Mouse (Mus musculus) heart, embryonic 13.5 days (tissue): ENCODE measurements around the gene Cog6. TPM values are rescaled to one million over a fixed set of nuclear protein-coding genes. Genes with fewer than 3 reads are reported as not detected.

Source experiments
- ATAC-seq: fragments of 200-750 bp; cut with Nextera tagmentation; 2 replicates; pipeline ENCODE4 v1.8.0; 2017; ENCODE audit warnings: moderate TSS enrichment; ENCODE audit not compliant: insufficient number of reproducible peaks, low FRiP score, low TSS enrichment; ENCODE audit errors: extremely low read depth
- H3K27ac ChIP-seq: fragments of 300-500 bp; sonication (generic); replicated peaks from 2 replicates; pipeline ENCODE4 v1.5.1; 2015; ENCODE audit warnings: moderate library complexity, mild to moderate bottlenecking, inconsistent platforms
- H3K27me3 ChIP-seq: fragments of 300-500 bp; sonication (generic); replicated peaks from 2 replicates; pipeline ENCODE4 v1.6.1; 2015; ENCODE audit warnings: mild to moderate bottlenecking, inconsistent platforms
- H3K36me3 ChIP-seq: fragments of 300-500 bp; sonication (generic); 2 replicates; pipeline ENCODE4 v1.6.1; 2015; ENCODE audit warnings: mild to moderate bottlenecking, inconsistent platforms
- H3K4me1 ChIP-seq: fragments of 300-500 bp; sonication (generic); 2 replicates; pipeline ENCODE4 v1.6.1; 2015; ENCODE audit warnings: inconsistent platforms
- H3K4me2 ChIP-seq: fragments of 300-500 bp; sonication (generic); 2 replicates; pipeline ENCODE4 v1.6.1; 2015; ENCODE audit warnings: inconsistent platforms, mild to moderate bottlenecking, moderate library complexity
- H3K4me3 ChIP-seq: fragments of 300-500 bp; sonication (generic); 2 replicates; pipeline ENCODE4 v1.5.1; 2015; ENCODE audit warnings: moderate library complexity, mild to moderate bottlenecking, inconsistent platforms
- H3K9ac ChIP-seq: fragments of 300-500 bp; sonication (generic); 2 replicates; pipeline ENCODE4 v1.6.1; 2015; ENCODE audit warnings: inconsistent platforms, mild to moderate bottlenecking, moderate library complexity
- H3K9me3 ChIP-seq: fragments of 300-500 bp; sonication (generic); 2 replicates; pipeline ENCODE4 v1.6.1; 2016; ENCODE audit warnings: inconsistent platforms
- WGBS: fragments of 180-500 bp; shearing (Covaris S2); methylation state at CpG from one replicate; pipeline ENCODE4 v1.1.7; 2015; ENCODE audit warnings: mixed read lengths; 5-methylcytosine and 5-hydroxymethylcytosine counted together
- polyA plus RNA-seq: library from polyadenylated mRNA; unstranded; fragments of >200 nt; fragmentation: Nextera tagmentation; extraction: Ambion mirVana; gene quantifications from 2 replicates; pipeline ENCODE4 v1.2.1, GENCODE M21; 2015

Gene Cog6
- polyA plus RNA-seq, 1 experiment from 2014 or later, result 48.0 TPM

- no peak for ATAC-seq
- Histone ChIP-seq H3K4me3 (no peak overlapping the region), H3K27ac (no peak overlapping the region), H3K4me2 (no peak overlapping the region), H3K27me3 (no peaks in the 10 kb centered on the region), H3K36me3 (no peaks in the 10 kb centered on the region), H3K9ac (no peak overlapping the region), H3K9me3 (0 out of 2 replicates have a peak, but pooled peaks cover 7% of the 10 kb centered on the region), H3K4me1 (peaks cover 28% of the 10 kb centered on the region)
- WGBS, result 69% methylated on average over 3 of the region's 3 CpGs
Observed at GRCm38 (mm10) chr3:52961661-52962060, 55.4 kb downstream of the Cog6 start.

GRCm38 (mm10) chr3:52960951-52961350, 56.1 kb downstream of the Cog6 start:
- H3K36me3 ChIP-seq, result no peaks in the 10 kb centered on the region
- peaks cover 34% of the 10 kb centered on the region for H3K4me1 ChIP-seq
- no peaks in the 10 kb centered on the region for H3K27me3 ChIP-seq
- WGBS, result 91% methylated on average over 13 of the region's 13 CpGs
- no peak overlapping the region for H3K27ac ChIP-seq
- no peak overlapping the region for H3K4me2 ChIP-seq
- no peak for ATAC-seq
- no peak overlapping the region for H3K4me3 ChIP-seq
- no peak overlapping the region for H3K9ac ChIP-seq
- 0 out of 2 replicates have a peak, but pooled peaks cover 7% of the 10 kb centered on the region for H3K9me3 ChIP-seq

GRCm38 (mm10) chr3:52958444-52959120, 58.5 kb downstream of the Cog6 start:
- 56% methylated on average over 10 of the region's 10 CpGs for WGBS
- Histone ChIP-seq H3K27me3 (no peaks in the 10 kb centered on the region), H3K27ac (0 out of 2 replicates have a peak overlapping the region, but pooled peaks have one; percentile 6), H3K4me1 (peaks cover 51% of the 10 kb centered on the region), H3K4me2 (no peak overlapping the region), H3K9me3 (0 out of 2 replicates have a peak, but pooled peaks cover 7% of the 10 kb centered on the region), H3K36me3 (no peaks in the 10 kb centered on the region), H3K4me3 (no peak overlapping the region), H3K9ac (no peak overlapping the region)
- ATAC-seq, result no peak

GRCm38 (mm10) chr3:52957861-52958260, 59.2 kb downstream of the Cog6 start:
- no peaks in the 10 kb centered on the region for H3K36me3 ChIP-seq
- H3K9ac ChIP-seq, result no peak overlapping the region
- ATAC-seq, result no peak
- 80% methylated on average over 7 of the region's 7 CpGs for WGBS
- 0 out of 2 replicates have a peak, but pooled peaks cover 7% of the 10 kb centered on the region for H3K9me3 ChIP-seq
- H3K4me1 ChIP-seq, result peaks cover 56% of the 10 kb centered on the region
- no peaks in the 10 kb centered on the region for H3K27me3 ChIP-seq
- H3K27ac ChIP-seq, result no peak overlapping the region
- H3K4me3 ChIP-seq, result no peak overlapping the region
- H3K4me2 ChIP-seq, result no peak overlapping the region

GRCm38 (mm10) chr3:52956236-52956635, 60.8 kb downstream of the Cog6 start:
- Histone ChIP-seq H3K36me3 (no peaks in the 10 kb centered on the region), H3K4me1 (peaks cover 59% of the 10 kb centered on the region), H3K27me3 (no peaks in the 10 kb centered on the region), H3K27ac (peak overlapping the region; percentile 88), H3K4me2 (no peak overlapping the region), H3K4me3 (no peak overlapping the region), H3K9ac (no peak overlapping the region), H3K9me3 (0 out of 2 replicates have a peak, but pooled peaks cover 5% of the 10 kb centered on the region)
- ATAC-seq, result no peak
- WGBS, result 80% methylated on average over 11 of the region's 11 CpGs

GRCm38 (mm10) chr3:52955481-52956019, 61.5 kb downstream of the Cog6 start:
- Histone ChIP-seq H3K36me3 (no peaks in the 10 kb centered on the region), H3K27ac (peak overlapping the region; percentile 88), H3K4me3 (no peak overlapping the region), H3K4me2 (peak overlapping the region; percentile 36), H3K4me1 (peaks cover 54% of the 10 kb centered on the region), H3K27me3 (no peaks in the 10 kb centered on the region), H3K9me3 (0 out of 2 replicates have a peak, but pooled peaks cover 3% of the 10 kb centered on the region), H3K9ac (peak overlapping the region; percentile 9)
- 10% methylated on average over 10 of the region's 10 CpGs for WGBS
- ATAC-seq, result peak; percentile 38; the same call in 1 of the 2 replicates

GRCm38 (mm10) chr3:52954656-52955055, 62.4 kb downstream of the Cog6 start:
- H3K36me3 ChIP-seq, result no peaks in the 10 kb centered on the region
- WGBS, result 70% methylated on average over 9 of the region's 9 CpGs
- H3K4me1 ChIP-seq, result peaks cover 54% of the 10 kb centered on the region
- no peak for ATAC-seq
- H3K27ac ChIP-seq, result peak overlapping the region; percentile 88
- H3K4me2 ChIP-seq, result no peak overlapping the region
- no peak overlapping the region for H3K9ac ChIP-seq
- no peak overlapping the region for H3K4me3 ChIP-seq
- H3K27me3 ChIP-seq, result no peaks in the 10 kb centered on the region
- no peaks in the 10 kb centered on the region for H3K9me3 ChIP-seq

- Histone ChIP-seq H3K36me3 (no peaks in the 10 kb centered on the region), H3K27ac (peak overlapping the region; percentile 88; the same call in 1 of the 2 replicates), H3K9me3 (no peaks in the 10 kb centered on the region), H3K27me3 (no peaks in the 10 kb centered on the region), H3K4me3 (no peak overlapping the region), H3K4me2 (no peak overlapping the region), H3K9ac (no peak overlapping the region), H3K4me1 (peaks cover 50% of the 10 kb centered on the region)
- WGBS, result 48% methylated on average over 1 of the region's 1 CpGs
- ATAC-seq, result no peak
Observed at GRCm38 (mm10) chr3:52953831-52954230, 63.2 kb downstream of the Cog6 start.

GRCm38 (mm10) chr3:52948824-52949223, 68.2 kb downstream of the Cog6 start:
- no peak overlapping the region for H3K4me2 ChIP-seq
- ATAC-seq, result no peak
- H3K27me3 ChIP-seq, result no peaks in the 10 kb centered on the region
- no peak overlapping the region for H3K4me3 ChIP-seq
- H3K36me3 ChIP-seq, result no peaks in the 10 kb centered on the region
- 72% methylated on average over 5 of the region's 5 CpGs for WGBS
- H3K9ac ChIP-seq, result no peak overlapping the region
- H3K9me3 ChIP-seq, result no peaks in the 10 kb centered on the region
- no peak overlapping the region for H3K27ac ChIP-seq
- H3K4me1 ChIP-seq, result peaks cover 18% of the 10 kb centered on the region

GRCm38 (mm10) chr3:52947444-52947843, 69.6 kb downstream of the Cog6 start:
- Histone ChIP-seq H3K4me1 (peaks cover 19% of the 10 kb centered on the region), H3K9ac (no peak overlapping the region), H3K36me3 (no peaks in the 10 kb centered on the region), H3K4me2 (no peak overlapping the region), H3K27ac (no peak overlapping the region), H3K9me3 (no peaks in the 10 kb centered on the region), H3K27me3 (no peaks in the 10 kb centered on the region), H3K4me3 (no peak overlapping the region)
- 79% methylated on average over 5 of the region's 5 CpGs for WGBS
- no peak for ATAC-seq

GRCm38 (mm10) chr3:52940832-52941468, 76.1 kb downstream of the Cog6 start:
- H3K4me1 ChIP-seq, result peaks cover 55% of the 10 kb centered on the region
- no peaks in the 10 kb centered on the region for H3K27me3 ChIP-seq
- ATAC-seq, result peak; percentile 68
- 15% methylated on average over 10 of the region's 10 CpGs for WGBS
- H3K27ac ChIP-seq, result peak overlapping the region; percentile 93
- peak overlapping the region; percentile 59 for H3K4me2 ChIP-seq
- H3K36me3 ChIP-seq, result no peaks in the 10 kb centered on the region
- no peaks in the 10 kb centered on the region for H3K9me3 ChIP-seq
- H3K9ac ChIP-seq, result peak overlapping the region; percentile 59
- H3K4me3 ChIP-seq, result 0 out of 2 replicates have a peak overlapping the region, but pooled peaks have one; percentile 11
